Mouse (Mus musculus): ENCODE data around the gene Cmtr2.
A peak's percentile ranks its signal among the peaks of the same experiment; 100 is the strongest.

Gene Cmtr2

GRCm38 (mm10) chr8:110215365-110215764, at the start of gene Cmtr2:
TSS of gene Cmtr2 (plus strand) at chr8:110215665.
- DNase-seq (ENCODE audit: low spot score in 2 of 2) = no peak

- DNase-seq (ENCODE audit: low spot score in 2 of 2) = no peak
These were observed 49.2 kb upstream of the Cmtr2 start for GRCm38 (mm10) chr8:110166270-110166669.

DNA sequence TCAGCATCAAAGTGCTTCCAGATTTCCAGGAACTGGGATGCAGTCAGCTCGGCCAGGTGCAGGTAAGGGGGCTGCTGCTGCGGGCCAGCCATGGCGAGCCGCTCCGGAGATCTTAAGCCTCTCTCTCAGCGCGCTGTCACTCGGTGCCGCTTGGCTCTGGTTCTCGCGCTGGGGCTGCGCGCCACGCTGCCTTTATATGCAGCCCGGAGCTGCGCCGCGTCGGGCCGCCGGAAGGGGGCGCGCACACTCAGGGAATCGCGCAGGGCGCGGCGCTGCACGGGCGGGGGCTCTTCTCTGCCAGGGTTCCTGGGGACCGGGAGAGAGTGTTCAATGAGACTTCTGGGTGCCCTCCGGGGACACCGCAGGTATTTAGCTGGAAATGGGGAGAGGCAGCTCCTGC, 47.4 kb upstream of the Cmtr2 start, which contains the start of gene Calb2:
Calb2 (minus strand) TSS at position 165 of the 400 bp plus-strand sequence.
- peak in 1 of 2 experiments; percentile 59 for DNase-seq (ENCODE audit: low spot score in 2 of 2)

- no peak for DNase-seq (ENCODE audit: low spot score in 2 of 2)
These were observed 43.3 kb upstream of the Cmtr2 start for GRCm38 (mm10) chr8:110172161-110172560.

DNA sequence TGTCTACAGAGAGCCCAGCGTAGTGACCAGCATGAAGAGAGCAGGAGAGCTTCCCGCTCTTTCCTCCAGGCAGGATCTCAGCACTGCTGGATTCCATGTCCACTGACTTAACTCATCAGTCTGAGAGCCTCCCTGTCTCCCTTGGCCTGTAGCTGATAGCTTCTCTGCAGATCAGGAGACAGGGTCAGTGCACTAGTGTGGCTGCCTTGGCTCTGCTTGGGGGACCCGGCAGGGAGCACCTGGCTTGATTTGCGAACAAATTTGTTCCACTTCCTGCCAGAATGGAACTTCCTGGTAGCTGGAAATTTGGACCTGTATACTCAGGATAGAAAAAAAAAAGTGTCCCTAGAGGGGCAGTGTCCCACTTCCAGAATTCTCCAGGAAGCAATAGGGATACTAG, 40.6 kb upstream of the Cmtr2 start:
- DNase-seq (ENCODE audit: low spot score in 2 of 2) = no peak

GRCm38 (mm10) chr8:110177359-110178155, 37.9 kb upstream of the Cmtr2 start:
- DNase-seq (ENCODE audit: low spot score in 2 of 2) = peak in 1 of 2 experiments; percentile 13

GRCm38 (mm10) chr8:110182735-110183367, 32.6 kb upstream of the Cmtr2 start:
- DNase-seq (ENCODE audit: low spot score in 2 of 2) = no peak

- DNase-seq (ENCODE audit: low spot score in 2 of 2) = no peak
These were observed 31.7 kb upstream of the Cmtr2 start for GRCm38 (mm10) chr8:110183748-110184147.

GRCm38 (mm10) chr8:110185538-110185937, 29.9 kb upstream of the Cmtr2 start:
- no peak for DNase-seq (ENCODE audit: low spot score in 2 of 2)

- DNase-seq (ENCODE audit: low spot score in 2 of 2) = no peak
These were observed 26.3 kb upstream of the Cmtr2 start for GRCm38 (mm10) chr8:110188961-110189750.

DNA sequence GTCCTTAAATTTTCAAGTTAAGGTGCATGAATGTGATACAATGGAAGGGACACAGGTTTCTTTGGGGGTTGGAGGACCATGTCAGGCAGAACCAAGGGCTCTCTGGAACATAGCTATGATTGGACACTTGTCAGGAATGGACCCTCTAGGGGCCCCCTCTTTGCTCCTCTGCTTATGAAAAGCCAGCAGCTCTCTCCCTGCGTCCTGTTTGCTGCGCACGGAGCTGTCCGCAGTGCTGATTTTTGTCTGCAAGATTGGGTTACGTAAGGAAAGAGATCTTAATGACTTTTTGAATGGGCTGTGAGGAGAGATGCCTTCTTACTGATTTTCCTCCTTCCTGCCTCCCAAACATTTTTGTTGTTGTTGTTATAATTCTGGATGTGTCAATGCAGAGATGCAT, 18.8 kb upstream of the Cmtr2 start:
- DNase-seq (ENCODE audit: low spot score in 2 of 2) = no peak

GRCm38 (mm10) chr8:110201806-110202205, 13.7 kb upstream of the Cmtr2 start:
- DNase-seq (ENCODE audit: low spot score in 2 of 2) = no peak

DNA sequence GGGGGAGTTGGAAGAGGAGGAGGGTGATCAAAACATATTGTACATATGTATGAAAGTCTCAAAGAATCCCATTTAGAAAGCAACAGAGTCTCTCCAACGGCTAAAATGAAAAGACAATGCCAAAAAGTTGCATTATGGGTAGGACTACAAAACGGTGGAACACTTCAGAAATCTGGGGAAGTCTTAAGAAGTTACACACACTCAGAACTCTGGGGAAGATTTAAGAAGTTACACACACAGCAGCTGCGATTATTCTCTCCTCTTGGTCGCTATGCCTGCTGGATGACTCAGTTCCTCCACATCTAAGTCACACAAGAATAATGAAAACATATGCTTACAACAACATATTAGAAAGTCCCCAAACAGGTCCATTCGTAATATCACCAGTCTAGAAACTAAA, 788 bp downstream of the Cmtr2 start:
- DNase-seq (ENCODE audit: low spot score in 2 of 2) = no peak

DNA sequence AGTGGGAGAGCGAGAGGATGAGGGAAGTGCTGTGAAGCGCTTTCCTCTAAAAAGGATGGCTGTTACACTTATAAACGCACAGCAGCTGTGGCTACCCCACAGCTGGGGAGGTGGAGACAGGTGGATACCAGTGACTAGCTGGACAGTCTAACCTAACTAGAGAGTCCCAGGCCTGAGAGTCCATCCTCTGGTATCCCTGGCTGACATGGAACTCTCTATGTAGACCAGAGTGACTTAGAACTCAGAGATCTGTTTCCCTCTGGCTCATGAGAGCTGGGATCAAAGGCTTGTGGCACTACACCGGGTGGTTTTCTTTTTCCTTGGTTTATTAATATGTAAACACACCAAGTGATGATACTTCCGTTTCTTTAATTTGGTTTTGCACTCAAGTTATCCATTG, 1.7 kb downstream of the Cmtr2 start:
- DNase-seq (ENCODE audit: low spot score in 2 of 2) = no peak

DNA sequence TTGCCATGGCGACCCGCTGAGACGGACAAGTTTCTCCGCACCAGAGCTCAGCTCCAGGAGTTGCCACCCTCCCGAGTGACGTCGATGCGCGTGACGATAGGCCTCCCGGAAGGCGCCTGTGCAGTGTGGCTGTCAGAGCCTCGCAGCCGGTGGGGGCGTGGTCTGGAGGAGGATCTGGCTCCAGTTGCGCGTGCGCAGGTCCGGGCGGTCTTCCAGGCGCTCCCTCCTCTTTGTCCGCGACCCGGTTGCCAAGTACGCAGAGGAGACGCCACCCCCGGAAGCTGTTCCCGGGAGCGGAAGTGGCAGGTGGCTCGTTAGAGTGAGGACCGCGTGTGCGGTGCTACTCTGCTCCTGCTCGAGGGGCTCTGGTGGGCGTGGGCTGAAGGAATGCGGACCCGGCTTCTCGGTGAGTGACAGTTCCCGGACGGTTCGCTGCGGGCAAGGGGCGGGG, 2.2 kb downstream of the Cmtr2 start:
- DNase-seq (ENCODE audit: low spot score in 2 of 2) = peak; percentile 99

GRCm38 (mm10) chr8:110218511-110218910, 3.0 kb downstream of the Cmtr2 start:
- no peak for DNase-seq (ENCODE audit: low spot score in 2 of 2)

- DNase-seq (ENCODE audit: low spot score in 2 of 2) = no peak
These were observed 5.5 kb downstream of the Cmtr2 start for GRCm38 (mm10) chr8:110220936-110221335.

GRCm38 (mm10) chr8:110230803-110231202, 15.3 kb downstream of the Cmtr2 start:
- DNase-seq (ENCODE audit: low spot score in 2 of 2) = no peak

DNA sequence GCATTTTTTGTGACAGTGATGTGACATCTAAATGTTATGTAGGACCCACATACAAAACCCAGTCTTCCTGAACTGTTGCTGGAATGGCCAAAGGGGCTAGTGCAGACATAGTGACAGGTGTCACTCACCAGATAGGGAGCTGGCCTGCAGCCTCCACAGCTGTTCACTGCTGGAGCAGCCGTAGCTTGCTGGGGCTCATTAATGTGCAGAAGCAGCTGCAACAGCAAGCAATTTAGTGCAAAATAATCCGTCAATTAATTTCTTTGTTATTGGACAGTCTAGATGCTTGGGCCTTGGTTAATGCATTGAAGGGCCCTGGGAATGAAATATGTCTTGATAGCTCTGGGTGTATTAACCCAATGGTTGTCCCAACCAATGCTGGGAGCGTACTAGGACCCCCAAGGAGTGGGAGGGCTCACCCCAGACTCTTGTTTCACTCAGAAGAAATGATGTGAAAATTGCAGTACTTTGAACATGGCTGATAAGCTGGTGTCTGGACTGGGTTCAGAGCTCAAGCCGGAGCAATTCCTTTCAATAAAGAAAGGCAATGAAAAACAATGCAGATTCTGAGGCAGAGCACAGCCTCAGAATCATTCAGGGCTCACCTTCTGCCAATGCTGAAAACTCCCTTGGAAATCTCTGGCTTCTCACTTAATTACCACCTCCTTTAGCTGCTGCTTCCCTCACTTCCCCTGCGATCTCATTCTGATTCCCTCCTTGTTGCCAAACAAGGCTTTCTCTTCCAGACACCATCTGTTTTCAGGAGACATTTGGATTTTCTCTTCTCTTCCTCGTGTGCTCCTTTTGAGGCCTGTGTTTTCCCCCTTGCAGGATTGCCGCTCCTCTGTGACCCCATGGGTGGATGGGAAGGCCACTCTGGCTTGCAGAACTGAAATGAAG, 27.1 kb downstream of the Cmtr2 start:
- no peak for DNase-seq (ENCODE audit: low spot score in 2 of 2)

GRCm38 (mm10) chr8:110244566-110244965, 29.1 kb downstream of the Cmtr2 start:
- no peak for DNase-seq (ENCODE audit: low spot score in 2 of 2)

- DNase-seq (ENCODE audit: low spot score in 2 of 2) = no peak
These were observed 31.8 kb downstream of the Cmtr2 start for GRCm38 (mm10) chr8:110247238-110247637.
